Mouse (Mus musculus) kidney, adult 2 months (tissue): ENCODE measurements around the gene Nfasc. TPM values are rescaled to one million over a fixed set of nuclear protein-coding genes. Genes with fewer than 3 reads are reported as not detected.

Experiments
- DNase-seq: peaks from one replicate; pipeline ENCODE4 v3.0.0; 2021
- H3K27ac ChIP-seq: fragments of 200-500 bp; 2 replicates; pipeline ENCODE4 v1.5.1; 2012; ENCODE audit warnings: low read depth, low read length, control low read depth, inconsistent platforms; ENCODE audit not compliant: insufficient read depth
- H3K27me3 ChIP-seq: fragments of 200-500 bp; replicated peaks from 2 replicates; pipeline ENCODE4 v1.6.1; 2012; ENCODE audit warnings: mild to moderate bottlenecking, moderate library complexity, low read length, inconsistent platforms; ENCODE audit not compliant: control insufficient read depth, insufficient read depth
- H3K36me3 ChIP-seq: fragments of 200-500 bp; 2 replicates; pipeline ENCODE4 v1.6.1; 2012; ENCODE audit warnings: mild to moderate bottlenecking, moderate library complexity, low read length, inconsistent platforms; ENCODE audit not compliant: control insufficient read depth, insufficient read depth
- H3K4me1 ChIP-seq: fragments of 200-500 bp; 2 replicates; pipeline ENCODE4 v1.6.1; 2011; ENCODE audit warnings: low read length; ENCODE audit not compliant: control insufficient read depth, insufficient read depth
- H3K4me3 ChIP-seq: fragments of 200-500 bp; 2 replicates; pipeline ENCODE4 v1.5.1; 2011; ENCODE audit warnings: mild to moderate bottlenecking, low read depth, low read length, control low read depth; ENCODE audit not compliant: insufficient read depth
- CTCF ChIP-seq: fragments of 200-500 bp; conservative IDR thresholded peaks from 2 replicates; pipeline ENCODE4 v1.5.1; 2011; ENCODE audit warnings: low read depth, mild to moderate bottlenecking, control low read depth, low read length, moderate library complexity, mixed read lengths; ENCODE audit not compliant: insufficient read depth, insufficient read length
- POLR2A ChIP-seq: fragments of 200-500 bp; IDR thresholded peaks from one replicate; pipeline ENCODE4 v1.6.1; 2011; ENCODE audit warnings: low read depth, low read length, control low read depth
- WGBS: fragments of 180-500 bp; shearing (Covaris S2); methylation state at CpG from one replicate; pipeline ENCODE4 v1.1.7; 2018; 5-methylcytosine and 5-hydroxymethylcytosine counted together
- polyA plus RNA-seq: library from polyadenylated mRNA; depleted of rRNA; stranded (reverse); fragments of >200 nt; gene quantifications from 2 replicates; pipeline ENCODE4 v1.2.3, GENCODE M21; 2012

The Nfasc gene
- polyA plus RNA-seq, 1 experiment: 0.20 TPM

- 88% methylated on average over 8 of the region's 8 CpGs for WGBS
- H3K4me1 ChIP-seq: no peaks in the 10 kb centered on the region
- H3K27me3 ChIP-seq: no peaks in the 10 kb centered on the region
- DNase-seq: no peak
- H3K27ac ChIP-seq: no peak overlapping the region
- TF ChIP-seq POLR2A (no peak), CTCF (no peak)
- H3K4me3 ChIP-seq: no peak overlapping the region
- H3K36me3 ChIP-seq: no peaks in the 10 kb centered on the region
Observed at GRCm38 (mm10) chr1:132570906-132571305, 170.7 kb downstream of the Nfasc start.

GRCm38 (mm10) chr1:132570068-132570780 is 171.4 kb downstream of the Nfasc start:
- TF ChIP-seq POLR2A (no peak), CTCF (no peak)
- WGBS: 91% methylated on average over 15 of the region's 15 CpGs
- Histone ChIP-seq H3K4me3 (no peak overlapping the region), H3K27me3 (no peaks in the 10 kb centered on the region), H3K4me1 (no peaks in the 10 kb centered on the region), H3K36me3 (no peaks in the 10 kb centered on the region), H3K27ac (no peak overlapping the region)
- no peak for DNase-seq

GRCm38 (mm10) chr1:132569516-132569915 is 172.1 kb downstream of the Nfasc start:
- Histone ChIP-seq H3K27ac (no peak overlapping the region), H3K27me3 (no peaks in the 10 kb centered on the region), H3K36me3 (no peaks in the 10 kb centered on the region), H3K4me3 (no peak overlapping the region), H3K4me1 (no peaks in the 10 kb centered on the region)
- WGBS: 82% methylated on average over 9 of the region's 9 CpGs
- DNase-seq: no peak
- no peak for TF ChIP-seq POLR2A
- TF ChIP-seq CTCF: no peak

GRCm38 (mm10) chr1:132567336-132568125 is 174.1 kb downstream of the Nfasc start:
- Histone ChIP-seq H3K27me3 (no peaks in the 10 kb centered on the region), H3K4me3 (no peak overlapping the region), H3K27ac (no peak overlapping the region), H3K4me1 (no peaks in the 10 kb centered on the region), H3K36me3 (no peaks in the 10 kb centered on the region)
- TF ChIP-seq CTCF (no peak), POLR2A (no peak)
- WGBS: 79% methylated on average over 11 of the region's 11 CpGs
- no peak for DNase-seq

GRCm38 (mm10) chr1:132565766-132566165 is 175.8 kb downstream of the Nfasc start:
- no peaks in the 10 kb centered on the region for H3K36me3 ChIP-seq
- no peaks in the 10 kb centered on the region for H3K4me1 ChIP-seq
- no peak overlapping the region for H3K4me3 ChIP-seq
- no peaks in the 10 kb centered on the region for H3K27me3 ChIP-seq
- WGBS: 82% methylated on average over 7 of the region's 7 CpGs
- TF ChIP-seq CTCF (no peak), POLR2A (no peak)
- no peak for DNase-seq
- no peak overlapping the region for H3K27ac ChIP-seq

GRCm38 (mm10) chr1:132564946-132565345 is 176.7 kb downstream of the Nfasc start:
- no peaks in the 10 kb centered on the region for H3K4me1 ChIP-seq
- no peak for DNase-seq
- WGBS: 47% methylated on average over 6 of the region's 6 CpGs
- H3K27me3 ChIP-seq: no peaks in the 10 kb centered on the region
- TF ChIP-seq CTCF: no peak
- no peak overlapping the region for H3K27ac ChIP-seq
- no peaks in the 10 kb centered on the region for H3K36me3 ChIP-seq
- no peak overlapping the region for H3K4me3 ChIP-seq

GRCm38 (mm10) chr1:132562337-132562795 is 179.2 kb downstream of the Nfasc start:
- Histone ChIP-seq H3K4me1 (no peaks in the 10 kb centered on the region), H3K27ac (no peak overlapping the region), H3K4me3 (no peak overlapping the region), H3K36me3 (no peaks in the 10 kb centered on the region), H3K27me3 (no peaks in the 10 kb centered on the region)
- DNase-seq: no peak
- TF ChIP-seq CTCF: no peak
- no peak for TF ChIP-seq POLR2A
- 44% methylated on average over 10 of the region's 10 CpGs for WGBS
